Mouse (Mus musculus) testis, adult 2 months (tissue): ENCODE measurements around the gene Cfap73.

Source experiments
- CTCF ChIP-seq: fragments of 200-500 bp; IDR thresholded peaks from 2 replicates; pipeline ENCODE4 v1.5.1; 2012; ENCODE audit warnings: low read depth, mild to moderate bottlenecking, inconsistent platforms, low read length, moderate library complexity; ENCODE audit not compliant: control insufficient read depth, insufficient read depth, insufficient replicate concordance
- POLR2A ChIP-seq: fragments of 200-500 bp; IDR thresholded peaks from 2 replicates; pipeline ENCODE4 v1.6.1; 2012; ENCODE audit warnings: low read depth, mild to moderate bottlenecking, inconsistent platforms, low read length, moderate library complexity; ENCODE audit not compliant: control insufficient read depth

DNA sequence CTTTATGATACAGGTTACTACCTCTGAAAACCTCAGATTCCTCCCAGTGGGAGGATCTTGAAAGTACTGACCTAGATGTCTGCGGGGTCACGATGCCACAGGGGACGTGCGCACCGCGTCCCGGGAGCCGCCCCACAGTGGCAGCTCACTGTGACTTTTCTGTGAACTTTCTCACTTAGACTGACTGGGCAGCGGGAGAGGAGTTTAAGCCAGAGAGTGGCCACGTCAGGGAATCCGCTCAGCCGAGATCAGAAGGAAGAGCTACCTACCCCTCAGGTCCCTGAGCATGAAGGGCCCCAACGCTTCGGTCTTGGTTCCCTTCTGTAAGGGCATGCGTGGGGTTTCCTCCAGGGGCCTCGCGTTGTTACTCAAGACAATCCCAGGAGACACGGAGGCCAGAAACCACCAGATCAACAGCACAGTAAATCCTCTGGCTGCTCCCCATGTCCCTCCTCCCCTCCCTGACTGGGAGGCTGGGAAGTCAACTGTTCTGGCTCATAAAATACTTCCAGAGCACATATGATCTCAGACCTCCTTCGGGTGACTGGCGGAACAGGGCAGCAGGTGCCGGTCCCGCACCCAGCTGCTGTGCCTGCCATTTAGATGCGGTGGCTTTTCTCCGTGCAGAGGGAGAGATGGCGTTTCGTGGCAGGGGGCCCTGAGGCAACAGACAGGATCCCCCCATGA, 54.7 kb downstream of the Cfap73 start:
- no peak for TF ChIP-seq CTCF
- no peak for TF ChIP-seq POLR2A
